Mouse (Mus musculus) midbrain, embryonic 16.5 days (tissue): ENCODE data around the gene Zfp385b. TPM values are rescaled to one million over a fixed set of nuclear protein-coding genes. Genes with fewer than 3 reads are reported as not detected.

Experiments used
- ATAC-seq: fragments of 200-750 bp; cut with Nextera tagmentation; 2 replicates; pipeline ENCODE4 v1.8.0; 2017; ENCODE audit warnings: moderate TSS enrichment
- H3K27ac ChIP-seq: fragments of 300-500 bp; sonication (generic); 2 replicates; pipeline ENCODE4 v1.5.1; 2014; ENCODE audit warnings: mild to moderate bottlenecking, low read length, mixed read lengths
- H3K27me3 ChIP-seq: fragments of 300-500 bp; sonication (generic); 2 replicates; pipeline ENCODE4 v1.6.1; 2014; ENCODE audit warnings: low read depth, low read length, mixed read lengths; ENCODE audit not compliant: control insufficient read depth, insufficient read depth
- H3K36me3 ChIP-seq: fragments of 300-500 bp; sonication (generic); 2 replicates; pipeline ENCODE4 v1.6.1; 2014; ENCODE audit warnings: mild to moderate bottlenecking, low read length, moderate library complexity, mixed read lengths; ENCODE audit not compliant: control insufficient read depth, insufficient read depth
- H3K4me1 ChIP-seq: fragments of 300-500 bp; sonication (generic); 2 replicates; pipeline ENCODE4 v1.6.1; 2014; ENCODE audit warnings: mild to moderate bottlenecking, low read length, mixed read lengths; ENCODE audit not compliant: control insufficient read depth, insufficient read depth
- H3K4me2 ChIP-seq: fragments of 300-500 bp; sonication (generic); 2 replicates; pipeline ENCODE4 v1.6.1; 2014; ENCODE audit warnings: mild to moderate bottlenecking, low read length, mixed read lengths
- H3K4me3 ChIP-seq: fragments of 300-500 bp; sonication (generic); 2 replicates; pipeline ENCODE4 v1.5.1; 2014; ENCODE audit warnings: low read depth, mild to moderate bottlenecking, low read length, moderate library complexity, mixed read lengths
- H3K9ac ChIP-seq: fragments of 300-500 bp; sonication (generic); 2 replicates; pipeline ENCODE4 v1.6.1; 2014; ENCODE audit warnings: low read depth, low read length, mixed read lengths
- H3K9me3 ChIP-seq: fragments of 300-500 bp; sonication (generic); replicated peaks from 2 replicates; pipeline ENCODE4 v1.6.1; 2014; ENCODE audit warnings: mild to moderate bottlenecking, low read length, mixed read lengths; ENCODE audit not compliant: control insufficient read depth, poor library complexity, severe bottlenecking
- WGBS: fragments of 180-500 bp; shearing (Covaris S2); extraction: QIAGEN DNeasy Blood & Tissue Kit; methylation state at CpG from one replicate; pipeline ENCODE4 v1.1.7; 2014; 5-methylcytosine and 5-hydroxymethylcytosine counted together
- polyA plus RNA-seq: library from polyadenylated mRNA; unstranded; fragments of >200 nt; fragmentation: Nextera tagmentation; extraction: Ambion mirVana; gene quantifications from 2 replicates; pipeline ENCODE4 v1.2.1, GENCODE M21; 2015

The Zfp385b gene
- polyA plus RNA-seq, 1 experiment from 2014 or later, result 15.3 TPM

DNA sequence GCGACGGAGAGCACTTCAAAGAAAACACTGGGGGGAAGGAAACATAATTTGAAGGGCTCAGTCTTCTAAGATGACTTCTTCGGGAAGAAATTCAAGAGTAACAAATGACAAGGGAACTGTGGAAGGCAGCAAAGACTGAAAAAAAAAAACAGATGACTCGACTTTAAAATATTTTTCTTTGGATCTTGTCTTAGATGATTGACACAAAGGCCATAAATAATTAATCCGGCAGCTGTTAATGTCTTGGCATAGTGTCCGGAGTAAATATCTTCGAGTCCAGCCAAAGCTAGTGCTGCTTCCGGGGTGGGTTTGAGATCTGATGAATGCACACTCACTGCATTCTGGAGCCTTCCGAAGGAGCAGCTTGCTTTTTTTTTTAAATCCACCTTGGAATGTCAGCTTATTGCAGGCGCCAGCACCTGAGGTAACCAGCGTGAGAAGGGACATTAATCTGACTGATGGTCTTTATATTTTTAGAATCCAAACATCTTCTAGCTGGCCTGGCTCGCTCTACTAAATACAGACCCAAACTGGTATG is 2.0 kb downstream of the Zfp385b start:
- H3K9me3 ChIP-seq, result no peaks in the 10 kb centered on the region
- peaks cover 6% of the 10 kb centered on the region for H3K4me1 ChIP-seq
- whole genome bisulfite sequencing, result 22% methylated on average over 12 of the region's 12 CpGs
- peak overlapping the region; percentile 78; the same call in 1 of the 2 replicates for H3K9ac ChIP-seq
- ATAC-seq, result no peak
- H3K4me3 ChIP-seq, result peak overlapping the region; percentile 81
- H3K4me2 ChIP-seq, result peak overlapping the region; percentile 97
- H3K36me3 ChIP-seq, result no peaks in the 10 kb centered on the region
- no peak overlapping the region for H3K27ac ChIP-seq
- peaks cover 3% of the 10 kb centered on the region for H3K27me3 ChIP-seq

DNA sequence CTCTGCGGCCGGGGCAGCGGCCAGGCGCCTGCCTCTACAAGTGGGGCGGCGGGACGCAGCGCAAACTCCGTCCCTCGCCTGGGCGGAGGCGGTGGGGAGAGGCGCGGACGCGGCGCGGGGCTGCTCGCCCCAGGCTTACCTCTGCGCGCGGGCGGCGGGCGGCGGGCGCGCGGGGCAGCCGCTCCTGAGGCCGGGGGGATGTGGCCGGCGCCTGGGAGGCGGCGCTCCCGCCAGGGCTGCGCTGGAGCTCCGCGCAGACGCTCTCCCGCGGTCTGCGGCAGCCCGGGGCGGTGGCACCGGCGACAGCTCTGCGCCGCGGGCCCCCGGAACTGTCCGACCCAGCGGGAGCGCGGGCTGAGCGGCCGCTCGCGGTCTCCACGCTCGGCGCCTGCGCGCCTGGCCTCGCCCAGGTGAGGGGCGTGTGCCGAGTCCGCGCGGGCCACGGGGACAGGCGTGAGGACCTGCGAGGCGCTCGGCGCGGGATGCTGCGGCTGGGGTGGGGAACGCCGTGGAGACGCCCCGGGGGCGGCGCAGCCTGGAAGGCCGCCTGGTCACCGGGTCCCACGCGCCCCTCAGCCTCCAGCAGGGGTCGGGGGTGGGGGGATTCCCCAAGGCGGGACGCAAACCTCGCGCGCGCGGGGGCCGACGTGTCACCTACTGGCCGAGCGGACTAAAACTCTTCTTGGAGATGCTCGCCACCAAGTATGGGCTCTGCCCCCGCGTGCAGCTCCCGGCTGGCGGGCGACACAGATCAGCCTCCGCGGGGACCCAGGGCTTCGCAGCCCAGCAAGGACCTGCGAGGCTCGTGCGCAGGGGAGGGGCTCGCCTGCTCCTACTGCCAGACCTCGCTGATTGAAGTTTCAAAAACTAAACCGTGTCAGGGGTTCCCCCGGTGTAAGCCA is 2.8 kb downstream of the Zfp385b start:
- WGBS, result under 1% methylated on average over 90 of the region's 116 CpGs
- Histone ChIP-seq H3K36me3 (no peaks in the 10 kb centered on the region), H3K27me3 (peaks cover 3% of the 10 kb centered on the region), H3K4me1 (peaks cover 6% of the 10 kb centered on the region), H3K9me3 (no peaks in the 10 kb centered on the region), H3K9ac (peak overlapping the region; percentile 78), H3K4me2 (peak overlapping the region; percentile 97), H3K27ac (0 out of 2 replicates have a peak overlapping the region, but pooled peaks have one; percentile 15), H3K4me3 (peak overlapping the region; percentile 81)
- ATAC-seq, result peak; percentile 92

DNA sequence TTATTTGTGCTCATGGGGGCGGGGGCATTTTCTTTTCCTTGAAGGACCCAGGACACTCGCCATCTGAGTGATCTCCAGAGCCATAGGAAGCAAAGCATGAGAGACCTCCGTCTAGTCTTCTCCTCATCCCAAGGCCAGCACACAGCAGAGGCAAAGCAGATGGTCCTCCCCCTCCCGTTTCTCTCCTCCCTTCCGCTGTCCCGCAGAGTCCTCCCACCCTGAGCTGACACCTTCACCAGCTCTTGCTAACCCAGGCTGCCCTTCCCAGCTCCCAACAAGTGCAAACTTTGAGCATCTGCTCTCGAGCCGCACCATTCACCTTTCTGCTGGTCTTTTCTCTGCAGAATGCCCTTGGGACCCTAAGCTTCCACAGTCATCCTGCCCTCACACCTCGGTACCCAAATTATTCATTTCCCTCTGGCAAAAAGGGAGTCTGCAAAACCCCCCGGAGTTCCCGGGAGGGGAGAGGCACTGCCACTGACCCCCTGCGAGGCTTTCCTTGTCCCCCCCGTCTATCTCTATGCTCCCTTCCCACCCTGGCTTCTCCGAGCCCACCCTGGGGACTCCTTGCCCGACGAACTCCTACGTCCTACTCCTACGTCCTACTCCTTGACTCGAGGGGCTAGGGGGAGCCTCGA is 3.5 kb downstream of the Zfp385b start:
- Histone ChIP-seq H3K9ac (peak overlapping the region; percentile 78), H3K4me3 (peak overlapping the region; percentile 81), H3K27me3 (peaks cover 3% of the 10 kb centered on the region), H3K36me3 (no peaks in the 10 kb centered on the region), H3K9me3 (no peaks in the 10 kb centered on the region), H3K27ac (no peak overlapping the region), H3K4me1 (peaks cover 6% of the 10 kb centered on the region), H3K4me2 (peak overlapping the region; percentile 97)
- WGBS, result 6% methylated on average over 20 of the region's 20 CpGs
- ATAC-seq, result 0 out of 2 replicates have a peak, but pooled peaks have one; percentile 14

DNA sequence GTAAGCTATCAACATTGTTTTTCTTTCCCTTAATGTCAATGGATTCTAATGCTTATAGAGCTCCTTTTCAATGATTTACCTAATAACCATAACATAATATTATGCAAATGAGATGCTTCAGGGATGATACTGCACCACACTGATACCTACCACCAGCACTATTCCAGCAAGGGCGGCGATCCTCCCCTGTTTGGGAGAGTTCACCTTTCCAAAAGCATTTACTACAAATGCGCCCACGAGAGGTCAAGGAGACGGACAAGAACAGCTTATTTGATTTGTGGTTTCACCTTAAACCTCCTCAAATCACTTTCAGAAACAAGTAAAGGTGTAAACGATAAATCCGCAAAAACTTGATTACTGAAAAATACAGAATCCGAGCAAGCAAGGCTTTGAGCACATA is 4.5 kb downstream of the Zfp385b start:
- Histone ChIP-seq H3K4me1 (peaks cover 6% of the 10 kb centered on the region), H3K27me3 (peaks cover 3% of the 10 kb centered on the region), H3K4me2 (no peak overlapping the region), H3K4me3 (no peak overlapping the region), H3K27ac (no peak overlapping the region), H3K9me3 (no peaks in the 10 kb centered on the region), H3K9ac (no peak overlapping the region), H3K36me3 (no peaks in the 10 kb centered on the region)
- WGBS, result 88% methylated on average over 8 of the region's 8 CpGs
- no peak for ATAC-seq

DNA sequence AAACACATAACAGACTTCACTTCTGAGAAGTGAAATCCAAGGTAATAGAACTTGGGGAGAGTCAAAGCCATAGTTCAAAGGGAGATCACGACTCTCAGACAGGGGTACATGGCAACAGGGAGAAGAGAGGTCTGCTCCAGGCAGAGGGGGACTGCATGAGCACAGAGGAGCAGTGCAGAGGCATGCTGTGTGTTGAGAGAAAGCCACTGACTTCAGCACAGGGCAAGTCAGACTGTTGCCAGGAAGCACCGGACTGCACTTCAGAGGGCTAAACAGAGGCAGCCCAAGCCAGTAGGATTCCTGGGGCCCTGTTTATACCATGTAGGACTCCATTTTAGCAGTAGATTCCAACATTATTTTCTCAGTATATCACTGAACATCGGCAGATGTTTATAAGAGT is 6.4 kb downstream of the Zfp385b start:
- Histone ChIP-seq H3K4me3 (no peak overlapping the region), H3K9me3 (no peaks in the 10 kb centered on the region), H3K9ac (no peak overlapping the region), H3K4me2 (no peak overlapping the region), H3K27ac (no peak overlapping the region), H3K4me1 (peaks cover 6% of the 10 kb centered on the region), H3K27me3 (no peaks in the 10 kb centered on the region; the same call in 1 of the 2 replicates), H3K36me3 (no peaks in the 10 kb centered on the region)
- no peak for ATAC-seq
- 82% methylated on average over 3 of the region's 3 CpGs for WGBS

DNA sequence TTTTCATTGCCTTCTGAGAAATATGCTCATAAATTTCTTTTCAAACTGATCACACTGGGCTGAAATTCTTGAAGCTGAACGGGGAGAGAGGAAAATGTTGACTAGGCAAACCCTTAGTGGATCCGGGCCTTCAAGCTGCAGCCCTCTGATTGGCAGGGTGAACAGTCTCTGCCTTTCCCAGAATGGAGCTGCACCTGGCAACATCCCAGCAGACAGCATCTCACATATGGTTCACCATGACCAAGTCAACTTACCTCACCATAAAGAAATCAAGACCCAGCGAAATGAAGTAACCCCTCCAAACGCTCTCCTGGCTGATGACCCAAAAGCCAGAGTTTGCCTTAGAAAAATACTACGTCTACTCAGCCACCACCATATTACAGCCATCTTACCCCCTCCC is 8.7 kb downstream of the Zfp385b start:
- no peak overlapping the region for H3K9ac ChIP-seq
- H3K4me1 ChIP-seq, result no peaks in the 10 kb centered on the region
- no peak overlapping the region for H3K4me3 ChIP-seq
- no peak overlapping the region for H3K27ac ChIP-seq
- no peaks in the 10 kb centered on the region for H3K36me3 ChIP-seq
- no peaks in the 10 kb centered on the region for H3K9me3 ChIP-seq
- 91% methylated on average over 5 of the region's 5 CpGs for WGBS
- ATAC-seq, result no peak
- H3K4me2 ChIP-seq, result no peak overlapping the region
- no peaks in the 10 kb centered on the region; the same call in 1 of the 2 replicates for H3K27me3 ChIP-seq

DNA sequence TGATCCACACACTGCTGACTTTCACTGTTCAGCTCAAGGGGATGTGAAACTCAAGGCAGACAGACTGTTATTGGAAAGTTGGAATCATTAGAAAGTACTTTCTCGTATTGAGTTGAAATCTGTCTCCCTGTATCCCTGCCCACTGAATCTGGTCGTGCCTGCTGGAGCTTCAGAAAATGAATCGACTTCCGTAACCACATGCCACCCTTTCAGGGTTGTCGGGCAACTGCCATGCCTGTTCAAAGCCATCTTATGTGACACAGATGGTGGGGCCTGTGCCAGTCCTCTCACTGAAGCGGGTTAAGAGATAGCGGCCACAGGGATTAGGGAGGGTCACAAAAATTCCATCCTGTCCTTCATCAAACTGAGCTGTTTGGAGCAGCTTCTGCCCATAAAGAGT is 14.7 kb downstream of the Zfp385b start:
- H3K27ac ChIP-seq, result no peak overlapping the region
- 85% methylated on average over 7 of the region's 7 CpGs for WGBS
- no peaks in the 10 kb centered on the region for H3K4me1 ChIP-seq
- no peaks in the 10 kb centered on the region for H3K36me3 ChIP-seq
- no peak for ATAC-seq
- no peaks in the 10 kb centered on the region for H3K27me3 ChIP-seq
- no peak overlapping the region for H3K4me3 ChIP-seq
- H3K9me3 ChIP-seq, result no peaks in the 10 kb centered on the region
- no peak overlapping the region for H3K4me2 ChIP-seq
- no peak overlapping the region for H3K9ac ChIP-seq

DNA sequence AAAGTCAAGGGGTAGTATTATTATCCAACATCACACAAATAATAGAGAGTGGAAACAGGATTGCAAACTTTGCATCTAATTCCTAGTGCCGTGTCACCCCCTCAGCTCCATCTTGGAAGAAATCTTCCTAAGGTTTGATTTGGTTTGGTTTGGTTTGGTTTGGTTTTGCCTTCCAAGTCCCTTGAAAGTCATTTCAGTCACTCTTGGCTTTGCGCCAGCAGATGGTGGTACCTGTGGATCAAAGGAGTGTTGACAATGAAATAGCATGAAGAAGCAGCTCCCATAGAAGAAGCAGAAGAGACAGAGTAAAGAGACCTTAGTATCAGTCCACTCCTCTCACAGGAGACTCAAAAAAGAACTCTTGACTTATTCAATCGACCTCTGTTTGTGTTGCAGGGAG is 17.1 kb downstream of the Zfp385b start:
- Histone ChIP-seq H3K27ac (no peak overlapping the region), H3K4me3 (no peak overlapping the region), H3K9me3 (no peaks in the 10 kb centered on the region), H3K4me1 (no peaks in the 10 kb centered on the region), H3K9ac (no peak overlapping the region), H3K27me3 (no peaks in the 10 kb centered on the region), H3K36me3 (no peaks in the 10 kb centered on the region), H3K4me2 (no peak overlapping the region)
- no peak for ATAC-seq
- WGBS, result 91% methylated on average over 3 of the region's 3 CpGs

DNA sequence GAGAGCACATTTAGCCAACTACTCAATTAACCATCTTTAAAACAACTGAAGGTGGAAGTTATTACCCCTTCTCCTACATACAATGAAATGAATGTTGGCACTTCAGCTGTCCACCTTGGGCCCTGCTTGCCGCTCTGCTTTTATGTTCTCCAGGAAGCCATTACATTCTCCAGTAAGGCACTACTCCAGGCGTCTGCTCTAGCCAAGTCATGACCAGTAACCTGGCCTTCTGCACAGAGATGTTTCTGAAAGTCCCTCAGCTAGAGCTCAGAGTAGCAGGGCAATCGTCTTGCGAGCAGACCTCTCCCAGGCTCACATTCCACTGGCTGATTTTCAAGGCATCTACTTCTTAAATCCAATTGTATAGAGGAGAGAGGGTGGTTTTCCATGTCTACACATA is 18.0 kb downstream of the Zfp385b start:
- Histone ChIP-seq H3K4me1 (no peaks in the 10 kb centered on the region), H3K9me3 (no peaks in the 10 kb centered on the region), H3K9ac (no peak overlapping the region), H3K27me3 (no peaks in the 10 kb centered on the region), H3K36me3 (no peaks in the 10 kb centered on the region), H3K27ac (no peak overlapping the region), H3K4me3 (no peak overlapping the region), H3K4me2 (no peak overlapping the region)
- WGBS, result 92% methylated on average over 4 of the region's 4 CpGs
- ATAC-seq, result no peak
